Comparison of ENCODE assay signal across 23 mouse cellular contexts in the genomic region with DNA sequence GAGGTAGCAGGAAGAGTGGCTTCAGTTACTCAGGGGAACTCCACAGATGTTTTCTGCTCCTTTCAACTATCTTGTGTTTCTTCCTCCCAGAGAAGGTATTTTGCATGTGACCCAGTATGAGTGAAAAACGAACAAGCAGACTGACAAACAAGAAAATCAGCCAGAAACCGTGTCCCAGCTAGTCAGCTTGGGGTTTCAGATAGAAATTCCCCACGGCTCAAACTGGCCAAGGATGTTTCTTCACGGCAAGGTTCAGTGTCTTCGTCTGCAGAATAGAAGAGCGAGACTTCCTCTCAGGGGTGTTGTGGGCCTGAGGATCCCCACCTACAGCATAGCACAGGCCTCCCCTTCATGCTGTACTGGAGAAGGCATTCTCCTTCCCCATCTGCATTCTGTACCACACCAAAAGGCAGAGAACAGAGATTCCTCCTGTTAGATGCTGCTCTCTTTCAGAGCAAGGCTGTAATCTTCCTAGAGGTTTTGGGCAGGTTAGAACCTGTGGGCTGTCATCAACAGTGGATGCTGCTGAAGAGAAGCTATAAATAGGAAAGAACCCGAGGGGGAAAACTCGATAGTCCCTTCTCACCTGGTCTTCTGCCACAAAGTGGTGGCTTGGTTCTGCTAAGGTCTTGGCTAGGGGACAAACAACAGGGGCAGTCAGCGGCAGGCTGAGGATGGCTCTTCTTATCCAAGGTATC.
DNase-seq lines count a peak whose midpoint lies in the region; ATAC-seq and TF ChIP-seq lines count a peak whose summit lies in the region.
"Had no signal": no experiment of that assay in that cellular context is flagged by ENCODE, and none has a peak within 500 bp of the region (broad histone marks: within the 10 kb centered on the region; RNA-seq: fewer than 3 reads in every experiment).

No protein-coding gene starts in this region.

- H3K4me2 ChIP-seq in liver, postnatal 0 days (ENCODE audit: low read depth, low read length) = no peak overlapping the region
- H3K4me2 ChIP-seq in liver, embryonic 11.5 days = no peak overlapping the region
- H3K4me2 ChIP-seq in hindbrain, postnatal 0 days (ENCODE audit: low read depth, low read length) = no peak overlapping the region
- H3K4me2 ChIP-seq: embryonic facial prominence, embryonic 12.5 days; forebrain, embryonic 13.5 days; heart, embryonic 11.5 days; hindbrain, embryonic 14.5 days had no signal

- no peaks in the 10 kb centered on the region for H3K36me3 ChIP-seq in liver, postnatal 0 days (replicated peaks; ENCODE audit: insufficient read depth, low read length)
- no peaks in the 10 kb centered on the region for H3K36me3 ChIP-seq in liver, embryonic 11.5 days (ENCODE audit: control insufficient read depth, insufficient read depth, low read length)
- H3K36me3 ChIP-seq in hindbrain, postnatal 0 days (ENCODE audit: insufficient read depth, low read length) = no peaks in the 10 kb centered on the region
- H3K36me3 ChIP-seq: embryonic facial prominence, embryonic 12.5 days; hindbrain, embryonic 10.5 days had no signal

- TF ChIP-seq CTCF in liver, postnatal 0 days (IDR thresholded peaks at IDR 0.05; ENCODE audit: low read depth) = no peak
- TF ChIP-seq CTCF in bone marrow, adult 2 months (IDR thresholded peaks at IDR 0.05; ENCODE audit: control insufficient read depth, insufficient read depth, low read length) = no peak
- TF ChIP-seq CTCF in hindbrain, postnatal 0 days (IDR thresholded peaks at IDR 0.05; ENCODE audit: low read depth) = no peak

- no peaks in the 10 kb centered on the region for H3K27me3 ChIP-seq in liver, postnatal 0 days (ENCODE audit: insufficient read depth, low read length)
- no peaks in the 10 kb centered on the region for H3K27me3 ChIP-seq in liver, embryonic 11.5 days (replicated peaks; ENCODE audit: control insufficient read depth, insufficient read depth, low read length)
- H3K27me3 ChIP-seq in hindbrain, postnatal 0 days (ENCODE audit: insufficient read depth, low read length) = no peaks in the 10 kb centered on the region
- H3K27me3 ChIP-seq: embryonic facial prominence, embryonic 12.5 days; forebrain, embryonic 13.5 days; Patski had no signal

- peak; percentile 16; the same call in 1 of the 2 replicates for ATAC-seq in liver, postnatal 0 days
- no peak for ATAC-seq in liver, embryonic 11.5 days (replicated peaks; ENCODE audit: low FRiP score)
- no peak for ATAC-seq in hindbrain, postnatal 0 days
- ATAC-seq: activated CD4-positive, CD25-positive, alpha-beta regulatory T cell, adult 4 months; forebrain, embryonic 13.5 days; Patski had no signal

- WGBS in liver, postnatal 0 days (ENCODE audit: insufficient replicate concordance) = 55% methylated on average over 9 of the region's 9 CpGs
- 71% methylated on average over 9 of the region's 9 CpGs for WGBS in liver, embryonic 11.5 days
- 53% methylated on average over 9 of the region's 9 CpGs for WGBS in bone marrow, adult 2 months
- 77% methylated on average over 9 of the region's 9 CpGs for WGBS in hindbrain, postnatal 0 days

- peak overlapping the region; percentile 44; the same call in 1 of the 2 replicates for H3K27ac ChIP-seq in liver, postnatal 0 days (ENCODE audit: low read depth)
- no peak overlapping the region for H3K27ac ChIP-seq in liver, embryonic 11.5 days (ENCODE audit: low read depth, low read length)
- H3K27ac ChIP-seq in bone marrow, adult 2 months (ENCODE audit: control insufficient read depth, insufficient read depth, low read depth, low read length, poor library complexity) = peak overlapping the region; percentile 75
- H3K27ac ChIP-seq in hindbrain, postnatal 0 days = no peak overlapping the region
- H3K27ac ChIP-seq: embryonic facial prominence, embryonic 12.5 days; forebrain, embryonic 13.5 days; hindbrain, embryonic 10.5 days; hindbrain, embryonic 14.5 days had no signal

- peaks cover 9% of the 10 kb centered on the region for H3K4me1 ChIP-seq in liver, postnatal 0 days (ENCODE audit: insufficient read depth)
- peaks cover 10% of the 10 kb centered on the region for H3K4me1 ChIP-seq in liver, embryonic 11.5 days (replicated peaks; ENCODE audit: control insufficient read depth, insufficient read depth, low read length)
- peaks cover 4% of the 10 kb centered on the region for H3K4me1 ChIP-seq in bone marrow, adult 2 months (ENCODE audit: control insufficient read depth, insufficient read depth, low read length)
- no peaks in the 10 kb centered on the region for H3K4me1 ChIP-seq in hindbrain, postnatal 0 days (ENCODE audit: insufficient read depth, low read length)
- H3K4me1 ChIP-seq: forebrain, embryonic 13.5 days had no signal

- H3K9ac ChIP-seq in liver, postnatal 0 days (replicated peaks) = no peak overlapping the region
- H3K9ac ChIP-seq in liver, embryonic 11.5 days (ENCODE audit: low read depth, low read length) = no peak overlapping the region
- H3K9ac ChIP-seq in hindbrain, postnatal 0 days (replicated peaks; ENCODE audit: low read length) = no peak overlapping the region
- H3K9ac ChIP-seq: embryonic facial prominence, embryonic 12.5 days; forebrain, embryonic 13.5 days; forebrain, postnatal 0 days; hindbrain, embryonic 14.5 days had no signal

- no peak for DNase-seq in liver, postnatal 0 days
- no peak for DNase-seq in liver, embryonic 11.5 days (ENCODE audit: low spot score)
- peak; percentile 27 for DNase-seq in spleen, adult 12 weeks (ENCODE audit: low spot score)
- no peak for DNase-seq in urinary bladder, postnatal 10 days (ENCODE audit: low spot score)
- DNase-seq in hindbrain, postnatal 0 days (ENCODE audit: low spot score) = no peak
- no peak for DNase-seq in left cerebral cortex, adult 18-20 months (ENCODE audit: low spot score in 2 of 2)
- DNase-seq: adrenal gland, adult 2 months; adrenal gland, postnatal 25 days; cerebellum, adult 2 months; cerebellum, postnatal 14 days; embryo, embryonic 11 days; gastrocnemius, postnatal 36 days; heart, adult 18-20 months; kidney, adult 11 months had no signal

- H3K4me3 ChIP-seq in liver, postnatal 0 days (ENCODE audit: low read depth, low read length) = no peak overlapping the region
- H3K4me3 ChIP-seq in liver, embryonic 11.5 days (ENCODE audit: low read depth, low read length) = no peak overlapping the region
- no peak overlapping the region for H3K4me3 ChIP-seq in bone marrow, adult 2 months (replicated peaks; ENCODE audit: control insufficient read depth, low read depth, low read length)
- no peak overlapping the region for H3K4me3 ChIP-seq in hindbrain, postnatal 0 days (ENCODE audit: low read length)
- H3K4me3 ChIP-seq: embryonic facial prominence, embryonic 12.5 days; forebrain, embryonic 13.5 days; hindbrain, embryonic 10.5 days had no signal

- H3K9me3 ChIP-seq in liver, postnatal 0 days (ENCODE audit: low read length) = no peaks in the 10 kb centered on the region
- H3K9me3 ChIP-seq in liver, embryonic 11.5 days (ENCODE audit: control insufficient read depth, low read length) = no peaks in the 10 kb centered on the region
- no peaks in the 10 kb centered on the region for H3K9me3 ChIP-seq in hindbrain, postnatal 0 days (ENCODE audit: low read length)
- H3K9me3 ChIP-seq: embryonic facial prominence, embryonic 12.5 days; forebrain, embryonic 13.5 days; hindbrain, embryonic 10.5 days had no signal

- TF ChIP-seq EP300 in liver, postnatal 0 days (IDR thresholded peaks at IDR 0.05; ENCODE audit: low read depth) = no peak

- TF ChIP-seq POLR2A in bone marrow, adult 2 months (IDR thresholded peaks at IDR 0.05; ENCODE audit: borderline replicate concordance, control insufficient read depth, low read depth, low read length) = no peak

Comparison
In these comparisons a context has a peak if more than half of its experiments do, and no peak if none do; other contexts are left out.
1. H3K27ac ChIP-seq: peak in liver, postnatal 0 days (single experiment) and bone marrow, adult 2 months (single experiment); none in liver, embryonic 11.5 days (single experiment) and hindbrain, postnatal 0 days (single experiment).